Mouse (Mus musculus) bone marrow, adult 2 months (tissue): ENCODE measurements around the gene 4931406P16Rik. TPM values are rescaled to one million over a fixed set of nuclear protein-coding genes. Genes with fewer than 3 reads are reported as not detected.

Experiments
- H3K27ac ChIP-seq: fragments of 200-500 bp; 2 replicates; pipeline ENCODE4 v1.5.1; 2012; ENCODE audit warnings: low read depth, mild to moderate bottlenecking, control low read depth, inconsistent platforms, low read length; ENCODE audit not compliant: control insufficient read depth, poor library complexity, insufficient read depth
- H3K4me1 ChIP-seq: fragments of 200-500 bp; 2 replicates; pipeline ENCODE4 v1.6.1; 2011; ENCODE audit warnings: low read length; ENCODE audit not compliant: control insufficient read depth, insufficient read depth
- H3K4me3 ChIP-seq: fragments of 200-500 bp; replicated peaks from 2 replicates; pipeline ENCODE3; 2011; ENCODE audit warnings: mild to moderate bottlenecking, low read depth, low read length, control low read depth; ENCODE audit not compliant: control insufficient read depth
- CTCF ChIP-seq: fragments of 200-500 bp; IDR thresholded peaks from 2 replicates; pipeline ENCODE4 v1.5.1; 2011; ENCODE audit warnings: low read length, control low read depth; ENCODE audit not compliant: control insufficient read depth, insufficient read depth
- POLR2A ChIP-seq: fragments of 200-500 bp; IDR thresholded peaks from 2 replicates; pipeline ENCODE4 v1.6.1; 2011; ENCODE audit warnings: low read depth, mild to moderate bottlenecking, control low read depth, low read length, borderline replicate concordance; ENCODE audit not compliant: control insufficient read depth
- WGBS: fragments of 180-500 bp; shearing (Covaris S2); methylation state at CpG from one replicate; pipeline ENCODE4 v1.1.7; 2018; 5-methylcytosine and 5-hydroxymethylcytosine counted together
- polyA plus RNA-seq: library from polyadenylated mRNA; stranded (reverse); fragments of >200 nt; gene quantifications from 2 replicates; pipeline ENCODE4 v1.2.4, GENCODE M21; 2011; ENCODE audit warnings: low replicate concordance; ENCODE audit not compliant: missing spikeins, insufficient read depth, insufficient read length

The 4931406P16Rik gene
- polyA plus RNA-seq, 1 experiment: 13.3 TPM

DNA sequence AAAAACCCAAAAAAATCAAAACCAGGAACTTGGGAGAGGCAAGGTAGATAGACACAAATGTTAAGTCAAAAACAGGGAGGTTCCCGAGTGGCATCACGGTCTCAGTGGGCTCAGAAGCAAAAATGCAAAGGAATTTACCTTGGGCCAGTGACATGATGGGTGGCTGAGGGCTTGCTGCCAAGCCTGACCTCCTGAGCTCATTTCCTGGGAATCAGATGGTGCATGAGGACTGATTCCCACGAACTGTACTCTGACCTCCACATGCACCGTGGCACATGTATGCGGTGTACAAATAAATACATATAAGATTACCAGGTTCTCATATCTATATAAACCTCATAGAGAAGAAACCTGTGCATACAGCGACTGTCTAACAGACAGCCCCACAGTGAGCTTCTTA, 89.0 kb downstream of the 4931406P16Rik start:
- Histone ChIP-seq H3K27ac (no peak overlapping the region), H3K4me1 (peaks cover 3% of the 10 kb centered on the region; the same call in 1 of the 2 replicates), H3K4me3 (no peak overlapping the region)
- 86% methylated on average over 6 of the region's 6 CpGs for WGBS
- TF ChIP-seq POLR2A: no peak
- no peak for TF ChIP-seq CTCF

DNA sequence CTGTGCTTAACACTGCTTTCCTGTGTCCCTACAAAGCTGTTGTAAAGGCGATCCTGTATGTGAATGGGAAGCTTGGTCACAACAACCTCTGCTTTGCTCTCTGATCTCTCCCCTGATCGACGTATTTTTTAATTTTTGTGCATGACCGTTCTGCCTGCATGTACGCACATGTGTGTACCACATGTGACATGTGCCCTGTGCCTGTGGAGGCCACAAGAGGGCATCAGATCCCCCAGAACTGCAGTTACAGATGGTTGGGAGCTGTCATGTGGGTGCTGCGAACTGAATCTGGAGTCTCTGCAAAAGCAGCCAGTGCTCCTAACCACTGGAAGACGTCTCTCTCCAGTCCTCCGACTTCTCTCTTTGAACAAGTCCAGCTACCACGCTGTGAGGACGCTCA, 91.0 kb downstream of the 4931406P16Rik start:
- WGBS: 83% methylated on average over 10 of the region's 10 CpGs
- Histone ChIP-seq H3K27ac (peak overlapping the region; percentile 1), H3K4me1 (peaks cover 3% of the 10 kb centered on the region), H3K4me3 (no peak overlapping the region)
- TF ChIP-seq CTCF (peak; percentile 36; the same call in 1 of the 2 replicates), POLR2A (no peak)

- no peak overlapping the region for H3K4me3 ChIP-seq
These were observed 91.6 kb downstream of the 4931406P16Rik start for GRCm38 (mm10) chr7:34221594-34222250.

DNA sequence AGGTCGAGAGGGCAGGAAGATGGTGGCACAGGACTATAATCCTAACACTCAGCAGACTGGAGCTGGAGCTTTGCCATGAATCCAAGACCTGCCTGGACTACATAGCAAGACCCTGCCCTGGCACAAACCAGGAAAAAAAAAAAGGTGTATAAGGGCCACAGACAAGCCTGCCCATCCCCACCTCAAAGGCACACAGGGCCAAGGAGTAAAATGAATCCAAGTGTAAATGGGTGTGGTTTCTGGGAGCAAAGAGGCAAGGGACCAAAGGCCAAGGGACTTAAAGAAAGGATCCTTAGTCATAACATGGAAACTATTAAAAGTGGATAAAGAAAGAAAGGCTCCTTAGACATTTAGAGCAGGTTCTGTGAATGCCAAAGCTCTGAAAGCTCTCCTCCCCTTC, 94.9 kb downstream of the 4931406P16Rik start:
- WGBS: 50% methylated on average over 1 of the region's 1 CpGs
- peaks cover 10% of the 10 kb centered on the region for H3K4me1 ChIP-seq
- TF ChIP-seq CTCF (no peak), POLR2A (no peak)
- H3K4me3 ChIP-seq: no peak overlapping the region
- H3K27ac ChIP-seq: no peak overlapping the region

More at GRCm38 (mm10) chr7:34221594-34222250, 91.6 kb downstream of the 4931406P16Rik start:
- Histone ChIP-seq H3K27ac (peak overlapping the region; percentile 50), H3K4me1 (peaks cover 3% of the 10 kb centered on the region)
- TF ChIP-seq CTCF: no peak
- no peak for TF ChIP-seq POLR2A
- WGBS: 60% methylated on average over 9 of the region's 9 CpGs

- Histone ChIP-seq H3K4me1 (peaks cover 8% of the 10 kb centered on the region), H3K27ac (peak overlapping the region; percentile 31), H3K4me3 (no peak overlapping the region)
- WGBS: 75% methylated on average over 10 of the region's 10 CpGs
- TF ChIP-seq POLR2A: no peak
- no peak for TF ChIP-seq CTCF
These were observed 96.9 kb downstream of the 4931406P16Rik start for GRCm38 (mm10) chr7:34216474-34216873.

GRCm38 (mm10) chr7:34215481-34215880, 97.9 kb downstream of the 4931406P16Rik start:
- peak overlapping the region; percentile 72 for H3K27ac ChIP-seq
- 43% methylated on average over 9 of the region's 9 CpGs for WGBS

GRCm38 (mm10) chr7:34214644-34215043, 98.7 kb downstream of the 4931406P16Rik start:
- Histone ChIP-seq H3K27ac (peak overlapping the region; percentile 72; the same call in 1 of the 2 replicates), H3K4me3 (peak overlapping the region; percentile 4), H3K4me1 (peaks cover 10% of the 10 kb centered on the region)
- WGBS: 29% methylated on average over 8 of the region's 8 CpGs
- TF ChIP-seq CTCF (no peak), POLR2A (no peak)

More at GRCm38 (mm10) chr7:34215481-34215880, 97.9 kb downstream of the 4931406P16Rik start:
- TF ChIP-seq POLR2A (no peak), CTCF (no peak)
- Histone ChIP-seq H3K4me3 (no peak overlapping the region), H3K4me1 (peaks cover 10% of the 10 kb centered on the region)

DNA sequence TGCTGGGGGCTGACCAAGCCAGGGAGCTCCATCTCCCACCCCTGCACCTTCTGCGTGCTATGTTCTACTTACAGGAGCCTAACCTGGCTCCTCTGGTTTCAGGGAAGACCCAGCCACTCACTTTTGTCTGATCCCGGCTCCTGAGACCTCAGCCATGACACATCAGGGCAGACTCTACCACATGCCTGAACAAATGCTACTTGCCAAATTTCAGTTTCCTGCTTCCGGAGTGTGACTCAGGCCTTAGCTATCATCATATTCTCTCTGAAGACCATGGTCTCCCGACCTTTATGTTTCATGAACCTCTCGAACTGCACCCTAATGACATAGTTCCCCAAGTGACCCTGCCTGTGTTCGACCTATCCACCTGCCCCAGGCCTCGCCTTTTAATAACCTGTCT, 100.1 kb downstream of the 4931406P16Rik start:
- H3K4me3 ChIP-seq: no peak overlapping the region
- H3K4me1 ChIP-seq: peaks cover 10% of the 10 kb centered on the region
- 55% methylated on average over 7 of the region's 7 CpGs for WGBS
- TF ChIP-seq POLR2A: no peak
- TF ChIP-seq CTCF: no peak
- peak overlapping the region; percentile 22; the same call in 1 of the 2 replicates for H3K27ac ChIP-seq
